Mouse (Mus musculus): ENCODE data around the gene Sesn1. TPM values are rescaled to one million over a fixed set of nuclear protein-coding genes. Genes with fewer than 3 reads are reported as not detected.
A peak's percentile ranks its signal among the peaks of the same experiment; 100 is the strongest.

The Sesn1 gene
- 36.1 and 37.5 TPM in 2 replicates for polyA plus RNA-seq (2014; fragmentation: Nextera tagmentation; extraction: Ambion mirVana)

GRCm38 (mm10) chr10:41809771-41810563, at the start of gene Sesn1, which contains the start of gene Cep57l1:
Gene Sesn1, plus strand, starts transcription at chr10:41809935.
Gene Cep57l1, minus strand, starts transcription at chr10:41809871.
- Histone ChIP-seq H3K4me2 (ENCODE audit: low read length) (peak within 1 kb of the TSS; percentile 72), H3K9ac (ENCODE audit: low read length) (peak within 1 kb of the TSS; percentile 79), H3K4me1 (ENCODE audit: control insufficient read depth in 2 of 2, insufficient read depth in 2 of 2, low read length in 2 of 2) (peaks cover 3 to 26% of the 10 kb centered on the region in 2 experiments; a peak in 2 of 4 replicates), H3K4me3 (ENCODE audit: control insufficient read depth in 1 of 2, insufficient read depth in 1 of 2, low read depth in 1 of 2, low read length in 2 of 2) (peak within 1 kb of the TSS; percentile 59 to 65), H3K36me3 (ENCODE audit: control insufficient read depth, insufficient read depth, low read length) (no peaks in the 10 kb centered on the region), H3K9me3 (ENCODE audit: control insufficient read depth, low read length) (no peaks in the 10 kb centered on the region), H3K27me3 (ENCODE audit: control insufficient read depth, insufficient read depth, low read length) (no peaks in the 10 kb centered on the region), H3K27ac (replicated peaks in 1 of 2; ENCODE audit: control insufficient read depth in 1 of 2, insufficient read depth in 1 of 2, low read depth in 2 of 2, low read length in 2 of 2) (peak within 1 kb of the TSS; percentile 94 to 96)
- WGBS, result under 1% methylated on average over 67 of the region's 69 CpGs
- ATAC-seq (ENCODE audit: insufficient number of reproducible peaks, insufficient read depth, low FRiP score, low read depth), result peak; percentile 95

- Histone ChIP-seq H3K36me3 (ENCODE audit: control insufficient read depth, insufficient read depth, low read length) (no peaks in the 10 kb centered on the region), H3K4me1 (ENCODE audit: control insufficient read depth in 2 of 2, insufficient read depth in 2 of 2, low read length in 2 of 2) (peaks cover 0 to 4% of the 10 kb centered on the region in 2 experiments; a peak in 2 of 4 replicates), H3K27me3 (ENCODE audit: control insufficient read depth, insufficient read depth, low read length) (no peaks in the 10 kb centered on the region), H3K9me3 (ENCODE audit: control insufficient read depth, low read length) (no peaks in the 10 kb centered on the region), H3K4me2 (ENCODE audit: low read length) (no peak overlapping the region), H3K4me3 (ENCODE audit: control insufficient read depth in 1 of 2, insufficient read depth in 1 of 2, low read depth in 1 of 2, low read length in 2 of 2) (no peak overlapping the region), H3K27ac (replicated peaks in 1 of 2; ENCODE audit: control insufficient read depth in 1 of 2, insufficient read depth in 1 of 2, low read depth in 2 of 2, low read length in 2 of 2) (no peak overlapping the region), H3K9ac (ENCODE audit: low read length) (no peak overlapping the region)
- ATAC-seq (ENCODE audit: insufficient number of reproducible peaks, insufficient read depth, low FRiP score, low read depth), result no peak
- 44% methylated on average over 3 of the region's 3 CpGs for WGBS
Measured at GRCm38 (mm10) chr10:41760866-41761265, 48.9 kb upstream of the Sesn1 start.

- Histone ChIP-seq H3K4me3 (ENCODE audit: control insufficient read depth in 1 of 2, insufficient read depth in 1 of 2, low read depth in 1 of 2, low read length in 2 of 2) (no peak overlapping the region), H3K36me3 (ENCODE audit: control insufficient read depth, insufficient read depth, low read length) (no peaks in the 10 kb centered on the region), H3K4me1 (ENCODE audit: control insufficient read depth in 2 of 2, insufficient read depth in 2 of 2, low read length in 2 of 2) (peaks cover 0 to 3% of the 10 kb centered on the region in 2 experiments; a peak in 2 of 4 replicates), H3K27me3 (ENCODE audit: control insufficient read depth, insufficient read depth, low read length) (no peaks in the 10 kb centered on the region), H3K9ac (ENCODE audit: low read length) (no peak overlapping the region), H3K4me2 (ENCODE audit: low read length) (no peak overlapping the region), H3K9me3 (ENCODE audit: control insufficient read depth, low read length) (no peaks in the 10 kb centered on the region), H3K27ac (replicated peaks in 1 of 2; ENCODE audit: control insufficient read depth in 1 of 2, insufficient read depth in 1 of 2, low read depth in 2 of 2, low read length in 2 of 2) (no peak overlapping the region)
- WGBS, result 88% methylated on average over 3 of the region's 3 CpGs
- no peak for ATAC-seq (ENCODE audit: insufficient number of reproducible peaks, insufficient read depth, low FRiP score, low read depth)
Measured at GRCm38 (mm10) chr10:41763741-41764385, 45.9 kb upstream of the Sesn1 start.

- no peak overlapping the region for H3K4me3 ChIP-seq (ENCODE audit: control insufficient read depth in 1 of 2, insufficient read depth in 1 of 2, low read depth in 1 of 2, low read length in 2 of 2)
- no peak overlapping the region for H3K9ac ChIP-seq (ENCODE audit: low read length)
- H3K36me3 ChIP-seq (ENCODE audit: control insufficient read depth, insufficient read depth, low read length), result no peaks in the 10 kb centered on the region
- no peaks in the 10 kb centered on the region for H3K27me3 ChIP-seq (ENCODE audit: control insufficient read depth, insufficient read depth, low read length)
- no peaks in the 10 kb centered on the region for H3K4me1 ChIP-seq (ENCODE audit: control insufficient read depth in 2 of 2, insufficient read depth in 2 of 2, low read length in 2 of 2)
- H3K9me3 ChIP-seq (ENCODE audit: control insufficient read depth, low read length), result no peaks in the 10 kb centered on the region
- no peak overlapping the region for H3K4me2 ChIP-seq (ENCODE audit: low read length)
- ATAC-seq (ENCODE audit: insufficient number of reproducible peaks, insufficient read depth, low FRiP score, low read depth), result no peak
- WGBS, result 94% methylated on average over 4 of the region's 4 CpGs
- no peak overlapping the region for H3K27ac ChIP-seq (replicated peaks in 1 of 2; ENCODE audit: control insufficient read depth in 1 of 2, insufficient read depth in 1 of 2, low read depth in 2 of 2, low read length in 2 of 2)
Measured at GRCm38 (mm10) chr10:41765586-41765985, 44.1 kb upstream of the Sesn1 start.

GRCm38 (mm10) chr10:41766280-41766679, 43.5 kb upstream of the Sesn1 start:
- WGBS, result 69% methylated on average over 4 of the region's 4 CpGs
- Histone ChIP-seq H3K27me3 (ENCODE audit: control insufficient read depth, insufficient read depth, low read length) (no peaks in the 10 kb centered on the region), H3K27ac (replicated peaks in 1 of 2; ENCODE audit: control insufficient read depth in 1 of 2, insufficient read depth in 1 of 2, low read depth in 2 of 2, low read length in 2 of 2) (no peak overlapping the region), H3K36me3 (ENCODE audit: control insufficient read depth, insufficient read depth, low read length) (no peaks in the 10 kb centered on the region), H3K9me3 (ENCODE audit: control insufficient read depth, low read length) (no peaks in the 10 kb centered on the region), H3K9ac (ENCODE audit: low read length) (no peak overlapping the region), H3K4me1 (ENCODE audit: control insufficient read depth in 2 of 2, insufficient read depth in 2 of 2, low read length in 2 of 2) (no peaks in the 10 kb centered on the region), H3K4me3 (ENCODE audit: control insufficient read depth in 1 of 2, insufficient read depth in 1 of 2, low read depth in 1 of 2, low read length in 2 of 2) (no peak overlapping the region), H3K4me2 (ENCODE audit: low read length) (no peak overlapping the region)
- no peak for ATAC-seq (ENCODE audit: insufficient number of reproducible peaks, insufficient read depth, low FRiP score, low read depth)

- no peak overlapping the region for H3K27ac ChIP-seq (replicated peaks in 1 of 2; ENCODE audit: control insufficient read depth in 1 of 2, insufficient read depth in 1 of 2, low read depth in 2 of 2, low read length in 2 of 2)
Measured at GRCm38 (mm10) chr10:41767254-41767653, 42.5 kb upstream of the Sesn1 start.

GRCm38 (mm10) chr10:41792375-41792774, 17.4 kb upstream of the Sesn1 start:
- no peaks in the 10 kb centered on the region for H3K9me3 ChIP-seq (ENCODE audit: control insufficient read depth, low read length)
- no peaks in the 10 kb centered on the region for H3K27me3 ChIP-seq (ENCODE audit: control insufficient read depth, insufficient read depth, low read length)
- H3K9ac ChIP-seq (ENCODE audit: low read length), result no peak overlapping the region
- H3K27ac ChIP-seq (replicated peaks in 1 of 2; ENCODE audit: control insufficient read depth in 1 of 2, insufficient read depth in 1 of 2, low read depth in 2 of 2, low read length in 2 of 2), result no peak overlapping the region
- 89% methylated on average over 6 of the region's 6 CpGs for WGBS
- no peak for ATAC-seq (ENCODE audit: insufficient number of reproducible peaks, insufficient read depth, low FRiP score, low read depth)
- no peak overlapping the region for H3K4me3 ChIP-seq (ENCODE audit: control insufficient read depth in 1 of 2, insufficient read depth in 1 of 2, low read depth in 1 of 2, low read length in 2 of 2)
- peaks cover 2% of the 10 kb centered on the region; the same call in 1 of the 2 replicates for H3K36me3 ChIP-seq (ENCODE audit: control insufficient read depth, insufficient read depth, low read length)
- H3K4me1 ChIP-seq (ENCODE audit: control insufficient read depth in 2 of 2, insufficient read depth in 2 of 2, low read length in 2 of 2), result no peaks in the 10 kb centered on the region
- H3K4me2 ChIP-seq (ENCODE audit: low read length), result no peak overlapping the region

More at GRCm38 (mm10) chr10:41767254-41767653, 42.5 kb upstream of the Sesn1 start:
- Histone ChIP-seq H3K4me2 (ENCODE audit: low read length) (no peak overlapping the region), H3K4me1 (ENCODE audit: control insufficient read depth in 2 of 2, insufficient read depth in 2 of 2, low read length in 2 of 2) (no peaks in the 10 kb centered on the region), H3K9ac (ENCODE audit: low read length) (no peak overlapping the region), H3K4me3 (ENCODE audit: control insufficient read depth in 1 of 2, insufficient read depth in 1 of 2, low read depth in 1 of 2, low read length in 2 of 2) (no peak overlapping the region), H3K27me3 (ENCODE audit: control insufficient read depth, insufficient read depth, low read length) (no peaks in the 10 kb centered on the region), H3K9me3 (ENCODE audit: control insufficient read depth, low read length) (no peaks in the 10 kb centered on the region), H3K36me3 (ENCODE audit: control insufficient read depth, insufficient read depth, low read length) (no peaks in the 10 kb centered on the region)
- WGBS, result 92% methylated on average over 6 of the region's 6 CpGs
- no peak for ATAC-seq (ENCODE audit: insufficient number of reproducible peaks, insufficient read depth, low FRiP score, low read depth)

Measured in heart, embryonic 14.5 days (tissue).